Mouse (Mus musculus) hindbrain, embryonic 10.5 days (tissue): ENCODE measurements at regions not wholly inside any gene's neighbourhood (a gene's known extent, or its start where the extent isn't known, plus 50 kb on each side); places are given as distances from the start of the nearest gene placed in this dataset.

Experiments used
- DNase-seq: peaks from one replicate; pipeline ENCODE4 v3.0.0-alpha.2; 2017; ENCODE audit warnings: low spot score
- H3K27ac ChIP-seq: fragments of 300-500 bp; sonication (generic); 2 replicates; pipeline ENCODE4 v1.5.1; 2016; ENCODE audit warnings: mild to moderate bottlenecking, moderate library complexity
- H3K27me3 ChIP-seq: fragments of 300-500 bp; sonication (generic); 2 replicates; pipeline ENCODE4 v1.6.1; 2016; ENCODE audit warnings: mild to moderate bottlenecking; ENCODE audit not compliant: poor library complexity, insufficient read depth, severe bottlenecking
- H3K36me3 ChIP-seq: fragments of 300-500 bp; sonication (generic); 2 replicates; pipeline ENCODE4 v1.6.1; 2016; ENCODE audit warnings: mild to moderate bottlenecking, moderate library complexity
- H3K4me1 ChIP-seq: fragments of 300-500 bp; sonication (generic); replicated peaks from 2 replicates; pipeline ENCODE4 v1.6.1; 2016; ENCODE audit warnings: mild to moderate bottlenecking
- H3K4me3 ChIP-seq: fragments of 300-500 bp; sonication (generic); 2 replicates; pipeline ENCODE4 v1.5.1; 2016; ENCODE audit warnings: mild to moderate bottlenecking, moderate library complexity
- H3K9me3 ChIP-seq: fragments of 300-500 bp; sonication (generic); 2 replicates; pipeline ENCODE4 v1.6.1; 2016; ENCODE audit warnings: mild to moderate bottlenecking, moderate library complexity
- WGBS: fragments of 180-500 bp; shearing (Covaris S2); methylation state at CpG from one replicate; pipeline ENCODE4 v1.1.7; 2016; 5-methylcytosine and 5-hydroxymethylcytosine counted together

GRCm38 (mm10) chr13:70385292-70385691, 252.1 kb downstream of the Ice1 start:
- no peak for DNase-seq
- WGBS = 44% methylated on average over 8 of the region's 8 CpGs
- Histone ChIP-seq H3K4me3 (no peak overlapping the region), H3K4me1 (peaks cover 8% of the 10 kb centered on the region; the same call in 1 of the 2 replicates), H3K9me3 (no peaks in the 10 kb centered on the region), H3K36me3 (no peaks in the 10 kb centered on the region), H3K27me3 (no peaks in the 10 kb centered on the region), H3K27ac (no peak overlapping the region)

- Histone ChIP-seq H3K27me3 (no peaks in the 10 kb centered on the region), H3K36me3 (no peaks in the 10 kb centered on the region), H3K4me1 (peaks cover 8% of the 10 kb centered on the region), H3K4me3 (no peak overlapping the region), H3K27ac (peak overlapping the region; percentile 40), H3K9me3 (no peaks in the 10 kb centered on the region)
- 38% methylated on average over 1 of the region's 1 CpGs for WGBS
- peak; percentile 12 for DNase-seq
Observed at GRCm38 (mm10) chr13:70412788-70413187, 224.6 kb downstream of the Ice1 start.

GRCm38 (mm10) chr13:70418156-70418555, 219.3 kb downstream of the Ice1 start:
- no peak for DNase-seq
- no peak overlapping the region for H3K4me3 ChIP-seq
- peaks cover 2% of the 10 kb centered on the region for H3K4me1 ChIP-seq
- no peaks in the 10 kb centered on the region for H3K27me3 ChIP-seq
- no peak overlapping the region for H3K27ac ChIP-seq
- H3K9me3 ChIP-seq = no peaks in the 10 kb centered on the region
- 84% methylated on average over 2 of the region's 2 CpGs for WGBS
- H3K36me3 ChIP-seq = no peaks in the 10 kb centered on the region

- no peak overlapping the region for H3K27ac ChIP-seq
- DNase-seq = no peak
- H3K36me3 ChIP-seq = no peaks in the 10 kb centered on the region
- H3K4me3 ChIP-seq = no peak overlapping the region
- 67% methylated on average over 1 of the region's 1 CpGs for WGBS
- H3K27me3 ChIP-seq = no peaks in the 10 kb centered on the region
- H3K4me1 ChIP-seq = no peaks in the 10 kb centered on the region; the same call in 1 of the 2 replicates
- no peaks in the 10 kb centered on the region for H3K9me3 ChIP-seq
Observed at GRCm38 (mm10) chr13:70439419-70439818, 198.0 kb downstream of the Ice1 start.

GRCm38 (mm10) chr13:70446940-70447339, 190.5 kb downstream of the Ice1 start:
- Histone ChIP-seq H3K27ac (no peak overlapping the region), H3K36me3 (no peaks in the 10 kb centered on the region), H3K4me3 (no peak overlapping the region), H3K9me3 (no peaks in the 10 kb centered on the region), H3K27me3 (no peaks in the 10 kb centered on the region), H3K4me1 (no peaks in the 10 kb centered on the region)
- DNase-seq = no peak
- 88% methylated on average over 4 of the region's 4 CpGs for WGBS

- no peaks in the 10 kb centered on the region for H3K36me3 ChIP-seq
- H3K4me1 ChIP-seq = no peaks in the 10 kb centered on the region
- no peak overlapping the region for H3K4me3 ChIP-seq
- H3K27ac ChIP-seq = no peak overlapping the region
- no peaks in the 10 kb centered on the region for H3K27me3 ChIP-seq
- no peak for DNase-seq
- no peaks in the 10 kb centered on the region for H3K9me3 ChIP-seq
- WGBS = 81% methylated on average over 4 of the region's 4 CpGs
Observed at GRCm38 (mm10) chr13:70454592-70455390, 182.6 kb downstream of the Ice1 start.

GRCm38 (mm10) chr13:70458406-70458805, 179.0 kb downstream of the Ice1 start:
- no peaks in the 10 kb centered on the region for H3K36me3 ChIP-seq
- H3K27ac ChIP-seq = no peak overlapping the region
- H3K4me1 ChIP-seq = no peaks in the 10 kb centered on the region
- no peak overlapping the region for H3K4me3 ChIP-seq
- 85% methylated on average over 3 of the region's 3 CpGs for WGBS
- no peaks in the 10 kb centered on the region for H3K27me3 ChIP-seq
- no peak for DNase-seq
- H3K9me3 ChIP-seq = no peaks in the 10 kb centered on the region

GRCm38 (mm10) chr13:70464996-70465395, 172.4 kb downstream of the Ice1 start:
- H3K27me3 ChIP-seq = no peaks in the 10 kb centered on the region
- 78% methylated on average over 5 of the region's 5 CpGs for WGBS
- H3K27ac ChIP-seq = no peak overlapping the region
- H3K4me3 ChIP-seq = no peak overlapping the region
- no peak for DNase-seq
- no peaks in the 10 kb centered on the region for H3K36me3 ChIP-seq
- no peaks in the 10 kb centered on the region; the same call in 1 of the 2 replicates for H3K4me1 ChIP-seq
- H3K9me3 ChIP-seq = no peaks in the 10 kb centered on the region

GRCm38 (mm10) chr13:70474746-70475145, 162.7 kb downstream of the Ice1 start:
- no peaks in the 10 kb centered on the region for H3K4me1 ChIP-seq
- H3K4me3 ChIP-seq = no peak overlapping the region
- WGBS = 86% methylated on average over 4 of the region's 4 CpGs
- no peaks in the 10 kb centered on the region for H3K9me3 ChIP-seq
- H3K36me3 ChIP-seq = no peaks in the 10 kb centered on the region
- H3K27ac ChIP-seq = no peak overlapping the region
- no peaks in the 10 kb centered on the region for H3K27me3 ChIP-seq
- DNase-seq = no peak

GRCm38 (mm10) chr13:70475366-70475765, 162.1 kb downstream of the Ice1 start:
- WGBS = 81% methylated on average over 2 of the region's 2 CpGs
- H3K4me1 ChIP-seq = no peaks in the 10 kb centered on the region

GRCm38 (mm10) chr13:70499302-70499701, 138.1 kb downstream of the Ice1 start:
- Histone ChIP-seq H3K27ac (no peak overlapping the region), H3K9me3 (no peaks in the 10 kb centered on the region), H3K4me1 (no peaks in the 10 kb centered on the region), H3K36me3 (no peaks in the 10 kb centered on the region), H3K27me3 (no peaks in the 10 kb centered on the region), H3K4me3 (no peak overlapping the region)
- WGBS = 77% methylated on average over 4 of the region's 4 CpGs
- no peak for DNase-seq

More at GRCm38 (mm10) chr13:70475366-70475765, 162.1 kb downstream of the Ice1 start:
- no peaks in the 10 kb centered on the region for H3K9me3 ChIP-seq
- no peak overlapping the region for H3K27ac ChIP-seq
- no peaks in the 10 kb centered on the region for H3K27me3 ChIP-seq
- no peak for DNase-seq
- no peaks in the 10 kb centered on the region for H3K36me3 ChIP-seq
- no peak overlapping the region for H3K4me3 ChIP-seq
